Mouse (Mus musculus) MEL (cell line): ENCODE measurements at regions not wholly inside any gene's neighbourhood (a gene's known extent, or its start where the extent isn't known, plus 50 kb on each side); places are given as distances from the start of the nearest gene placed in this dataset.

ENCODE experiments used
- DNase-seq: peaks from one replicate; pipeline ENCODE4 v3.0.0; 2011; ENCODE audit warnings: low read depth, low spot score
- H3K27ac ChIP-seq: 2 replicates; pipeline ENCODE4 v1.5.1; 2012; ENCODE audit warnings: low read depth, mild to moderate bottlenecking, control low read depth, low read length, moderate library complexity; ENCODE audit not compliant: control insufficient read depth
- H3K27me3 ChIP-seq, 2 experiments: fragments of 150-350 bp in 1 of 2; sonication (generic) in 1 of 2; 2 replicates each; pipeline ENCODE4 v1.6.1; 2012; ENCODE audit warnings: low read length in 2 of 2, mild to moderate bottlenecking in 2 of 2, improper control_type of control experiment in 1 of 2, moderate library complexity in 1 of 2; ENCODE audit not compliant: insufficient read depth in 2 of 2, control insufficient read depth in 1 of 2
- H3K36me3 ChIP-seq, 2 experiments: 2 replicates each; pipeline ENCODE4 v1.6.1; 2012 to 2014; ENCODE audit warnings: low read length in 2 of 2, improper control_type of control experiment in 1 of 2, inconsistent platforms in 1 of 2, mild to moderate bottlenecking in 1 of 2; ENCODE audit not compliant: insufficient read depth in 2 of 2, control insufficient read depth in 1 of 2
- H3K4me1 ChIP-seq, 2 experiments: fragments of 150-350 bp in 1 of 2; sonication (generic) in 1 of 2; 2 replicates each; pipeline ENCODE4 v1.6.1; 2012; ENCODE audit warnings: low read length in 2 of 2, improper control_type of control experiment in 1 of 2, mild to moderate bottlenecking in 1 of 2; ENCODE audit not compliant: insufficient read depth in 2 of 2, control insufficient read depth in 1 of 2
- H3K4me3 ChIP-seq, 2 experiments: fragments of 150-350 bp in 1 of 2; sonication (generic) in 1 of 2; 2 replicates each; pipeline ENCODE4 v1.5.1; 2012; ENCODE audit warnings: low read depth in 2 of 2, low read length in 2 of 2, mild to moderate bottlenecking in 2 of 2, moderate library complexity in 2 of 2, control low read depth in 1 of 2, improper control_type of control experiment in 1 of 2; ENCODE audit not compliant: control insufficient read depth in 1 of 2, insufficient read depth in 1 of 2
- H3K79me2 ChIP-seq: 2 replicates; pipeline ENCODE4 v1.6.1; 2012; ENCODE audit warnings: mild to moderate bottlenecking, low read length, moderate library complexity; ENCODE audit not compliant: control insufficient read depth, poor library complexity, insufficient read depth
- H3K9ac ChIP-seq: 2 replicates; pipeline ENCODE4 v1.6.1; 2012; ENCODE audit warnings: low read depth, mild to moderate bottlenecking, control low read depth, low read length, moderate library complexity; ENCODE audit not compliant: control insufficient read depth, poor library complexity, severe bottlenecking
- H3K9me3 ChIP-seq: fragments of 150-350 bp; sonication (generic); replicated peaks from 2 replicates; pipeline ENCODE4 v1.6.1; 2012; ENCODE audit warnings: mild to moderate bottlenecking, low read length, improper control_type of control experiment, moderate library complexity; ENCODE audit not compliant: insufficient read depth
- BHLHE40 ChIP-seq: IDR thresholded peaks from 2 replicates; pipeline ENCODE4 v1.6.1; 2012; ENCODE audit warnings: low read depth, mild to moderate bottlenecking, inconsistent platforms, low read length, improper control_type of control experiment, borderline replicate concordance
- CHD1 ChIP-seq: IDR thresholded peaks from 2 replicates; pipeline ENCODE4 v1.6.1; 2012; ENCODE audit warnings: low read depth, mild to moderate bottlenecking, inconsistent platforms, low read length, improper control_type of control experiment
- ELF1 ChIP-seq: IDR thresholded peaks from 2 replicates; pipeline ENCODE4 v1.6.1; 2014; ENCODE audit warnings: low read depth, mild to moderate bottlenecking, inconsistent platforms, low read length, improper control_type of control experiment, moderate library complexity
- EP300 ChIP-seq, 2 experiments: IDR thresholded peaks; 2 replicates each; pipeline ENCODE4 v1.6.1; 2011; ENCODE audit warnings: improper control_type of control experiment in 2 of 2, low read length in 2 of 2, low read depth in 1 of 2, mild to moderate bottlenecking in 1 of 2
- ETS1 ChIP-seq: IDR thresholded peaks from 2 replicates; pipeline ENCODE4 v1.6.1; 2012; ENCODE audit warnings: low read depth, mild to moderate bottlenecking, inconsistent platforms, low read length, improper control_type of control experiment, moderate library complexity
- GABPA ChIP-seq: IDR thresholded peaks from 2 replicates; pipeline ENCODE4 v1.6.1; 2012; ENCODE audit warnings: low read depth, mild to moderate bottlenecking, inconsistent platforms, low read length, improper control_type of control experiment, moderate library complexity
- JUND ChIP-seq: IDR thresholded peaks from 2 replicates; pipeline ENCODE4 v1.6.1; 2011; ENCODE audit warnings: low read depth, mild to moderate bottlenecking, improper control_type of control experiment, low read length
- KAT2A ChIP-seq: conservative IDR thresholded peaks from 2 replicates; pipeline ENCODE4 v1.6.1; 2012; ENCODE audit warnings: low read depth, low read length, improper control_type of control experiment, inconsistent platforms
- MAX ChIP-seq: IDR thresholded peaks from 2 replicates; pipeline ENCODE4 v1.6.1; 2011; ENCODE audit warnings: low read length, improper control_type of control experiment
- MAZ ChIP-seq: IDR thresholded peaks from 2 replicates; pipeline ENCODE4 v1.6.1; 2012; ENCODE audit warnings: low read depth, mild to moderate bottlenecking, inconsistent platforms, low read length, improper control_type of control experiment
- MEF2A ChIP-seq: IDR thresholded peaks from 2 replicates; pipeline ENCODE4 v1.6.1; 2014; ENCODE audit warnings: low read depth, mild to moderate bottlenecking, inconsistent platforms, low read length, improper control_type of control experiment; ENCODE audit not compliant: poor library complexity, insufficient replicate concordance, severe bottlenecking; ENCODE audit errors: extremely low read depth
- MXI1 ChIP-seq: IDR thresholded peaks from 2 replicates; pipeline ENCODE4 v1.6.1; 2011; ENCODE audit warnings: mild to moderate bottlenecking, low read depth, low read length, improper control_type of control experiment
- MYB ChIP-seq: IDR thresholded peaks from 2 replicates; pipeline ENCODE4 v1.6.1; 2011; ENCODE audit warnings: mild to moderate bottlenecking, low read depth, low read length, improper control_type of control experiment
- MYC ChIP-seq: IDR thresholded peaks from 2 replicates; pipeline ENCODE4 v1.6.1; 2011; ENCODE audit warnings: low read depth, mild to moderate bottlenecking, low read length, improper control_type of control experiment, moderate library complexity
- NELFE ChIP-seq: IDR thresholded peaks from 2 replicates; pipeline ENCODE4 v1.6.1; 2011; ENCODE audit warnings: low read depth, low read length, improper control_type of control experiment
- NRF1 ChIP-seq: IDR thresholded peaks from 2 replicates; pipeline ENCODE4 v1.6.1; 2014; ENCODE audit warnings: low read depth, mild to moderate bottlenecking, inconsistent platforms, low read length, improper control_type of control experiment, moderate library complexity; ENCODE audit not compliant: poor library complexity, insufficient read depth, severe bottlenecking
- POLR2A ChIP-seq, 2 experiments: IDR thresholded peaks; 2 replicates each; pipeline ENCODE4 v1.6.1; 2011 to 2012; ENCODE audit warnings: low read length in 2 of 2, mild to moderate bottlenecking in 2 of 2, control low read depth in 1 of 2, improper control_type of control experiment in 1 of 2, low read depth in 1 of 2, moderate library complexity in 1 of 2; ENCODE audit not compliant: control insufficient read depth in 1 of 2, insufficient read depth in 1 of 2, poor library complexity in 1 of 2
- POLR2AphosphoS2 ChIP-seq: IDR thresholded peaks from 2 replicates; pipeline ENCODE4 v1.6.1; 2011; ENCODE audit warnings: low read length, improper control_type of control experiment
- RCOR1 ChIP-seq: IDR thresholded peaks from 2 replicates; pipeline ENCODE4 v1.6.1; 2012; ENCODE audit warnings: low read depth, mild to moderate bottlenecking, inconsistent platforms, low read length, improper control_type of control experiment
- TBP ChIP-seq: IDR thresholded peaks from 2 replicates; pipeline ENCODE4 v1.8.0; 2011; ENCODE audit warnings: low read depth, low read length, improper control_type of control experiment
- TCF12 ChIP-seq: IDR thresholded peaks from 2 replicates; pipeline ENCODE4 v1.6.1; 2014; ENCODE audit warnings: low read depth, mild to moderate bottlenecking, inconsistent platforms, low read length, improper control_type of control experiment, moderate library complexity
- UBTF ChIP-seq: IDR thresholded peaks from 2 replicates; pipeline ENCODE4 v1.6.1; 2012; ENCODE audit warnings: low read depth, mild to moderate bottlenecking, inconsistent platforms, low read length, improper control_type of control experiment, moderate library complexity, borderline replicate concordance; ENCODE audit not compliant: insufficient read depth
- USF1 ChIP-seq: IDR thresholded peaks from 2 replicates; pipeline ENCODE4 v1.6.1; 2014; ENCODE audit warnings: low read depth, mild to moderate bottlenecking, inconsistent platforms, low read length, improper control_type of control experiment, moderate library complexity
- ZKSCAN1 ChIP-seq: IDR thresholded peaks from 2 replicates; pipeline ENCODE4 v1.6.1; 2012; ENCODE audit warnings: low read depth, mild to moderate bottlenecking, inconsistent platforms, low read length, improper control_type of control experiment, moderate library complexity
- ZMIZ1 ChIP-seq: IDR thresholded peaks from 2 replicates; pipeline ENCODE4 v1.6.1; 2012; ENCODE audit warnings: low read depth, mild to moderate bottlenecking, inconsistent platforms, low read length, improper control_type of control experiment, moderate library complexity
- ZNF384 ChIP-seq: IDR thresholded peaks from 2 replicates; pipeline ENCODE4 v1.6.1; 2012; ENCODE audit warnings: low read depth, mild to moderate bottlenecking, inconsistent platforms, low read length, improper control_type of control experiment

DNA sequence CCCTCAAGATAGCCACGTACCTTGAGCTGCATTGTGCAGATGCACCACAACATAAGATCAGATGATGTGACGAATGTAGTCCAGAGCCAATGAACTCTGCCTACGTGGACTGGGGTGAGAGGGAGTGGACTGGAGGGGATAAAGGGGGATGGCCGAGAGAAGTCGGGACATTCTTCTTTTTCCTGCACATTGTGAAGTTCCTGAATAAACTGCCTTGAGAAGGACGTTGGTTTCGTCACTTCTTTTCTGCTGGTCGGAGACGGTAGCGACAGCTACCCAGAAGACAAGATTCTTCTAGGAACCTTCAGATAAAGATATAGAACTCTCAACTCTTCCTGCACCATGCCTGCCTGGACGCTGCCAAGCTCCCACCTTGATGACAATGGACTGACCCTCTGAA is 107.1 kb upstream of the Slc22a22 start:
- DNase-seq: no peak
- H3K9me3 ChIP-seq: no peaks in the 10 kb centered on the region

DNA sequence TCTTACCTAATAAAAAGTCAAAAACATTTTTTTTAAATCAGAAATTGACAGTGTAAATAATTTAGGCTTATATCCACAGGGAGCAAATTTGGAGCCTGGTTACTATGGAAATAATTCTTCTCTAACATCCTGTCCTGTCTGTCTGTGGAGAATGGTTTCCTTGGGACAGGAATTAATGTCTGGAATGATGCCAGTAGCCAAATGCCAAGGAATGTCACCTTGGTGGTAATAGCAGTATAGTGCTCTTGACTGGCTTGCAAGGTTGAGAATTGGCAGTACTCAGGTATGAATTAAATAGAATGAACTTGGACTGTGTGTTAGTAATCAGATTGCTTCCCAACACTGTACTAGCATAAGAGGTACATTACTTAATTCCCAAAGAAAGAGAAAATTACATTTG is 103.8 kb upstream of the Slc22a22 start:
- Histone ChIP-seq H3K27ac (no peak overlapping the region), H3K9me3 (no peaks in the 10 kb centered on the region), H3K36me3 (no peaks in the 10 kb centered on the region), H3K4me1 (no peaks in the 10 kb centered on the region), H3K27me3 (no peaks in the 10 kb centered on the region), H3K4me3 (no peak overlapping the region), H3K9ac (no peak overlapping the region), H3K79me2 (no peaks in the 10 kb centered on the region)
- no peak for DNase-seq
- no peak for TF ChIP-seq POLR2A (IDR thresholded peaks at IDR 0.05; ENCODE audit: control insufficient read depth in 1 of 2, insufficient read depth in 1 of 2, low read depth in 1 of 2, low read length in 2 of 2, poor library complexity in 1 of 2)
- TF ChIP-seq TCF12: no peak
- no peak for TF ChIP-seq MYB

More for the DNA sequence above, 107.1 kb upstream of the Slc22a22 start:
- no peak overlapping the region for H3K9ac ChIP-seq
- H3K4me1 ChIP-seq: no peaks in the 10 kb centered on the region
- TF ChIP-seq KAT2A (no peak), MXI1 (no peak), ELF1 (no peak), TBP (no peak), EP300 (IDR thresholded peaks at IDR 0.05; ENCODE audit: low read depth in 1 of 2, low read length in 2 of 2) (no peak), POLR2A (IDR thresholded peaks at IDR 0.05; ENCODE audit: control insufficient read depth in 1 of 2, insufficient read depth in 1 of 2, low read depth in 1 of 2, low read length in 2 of 2, poor library complexity in 1 of 2) (no peak), ZMIZ1 (no peak), MYC (no peak), MAX (no peak), BHLHE40 (no peak), NELFE (no peak), POLR2AphosphoS2 (no peak), CHD1 (no peak), ZKSCAN1 (no peak), ZNF384 (no peak)
- no peaks in the 10 kb centered on the region for H3K27me3 ChIP-seq
- H3K36me3 ChIP-seq: no peaks in the 10 kb centered on the region
- no peaks in the 10 kb centered on the region for H3K79me2 ChIP-seq
- no peak overlapping the region for H3K27ac ChIP-seq
- H3K4me3 ChIP-seq: no peak overlapping the region

DNA sequence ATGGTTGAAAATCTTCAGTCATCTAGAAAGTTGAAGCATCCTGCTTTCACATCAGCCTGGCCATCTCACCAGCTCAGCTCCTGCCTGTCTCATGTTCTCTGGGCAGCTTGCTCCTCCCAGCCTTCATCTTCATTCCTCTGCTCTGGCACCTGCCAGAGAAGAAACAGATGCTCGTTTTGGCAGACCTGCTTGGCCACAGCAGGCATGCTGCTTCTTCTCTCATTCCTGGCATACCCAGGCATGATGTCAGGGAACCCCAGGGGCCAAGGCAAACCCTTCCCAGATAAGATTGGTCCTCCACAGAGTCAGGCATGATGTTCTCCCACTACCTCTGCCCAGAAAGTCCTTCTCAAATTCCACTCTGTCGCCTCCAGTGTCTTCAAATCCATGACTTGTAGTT is 101.4 kb upstream of the Slc22a22 start:
- H3K9me3 ChIP-seq: no peaks in the 10 kb centered on the region
- H3K27me3 ChIP-seq: no peaks in the 10 kb centered on the region
- no peak for DNase-seq
- TF ChIP-seq RCOR1: no peak
- no peak for TF ChIP-seq GABPA
- no peak for TF ChIP-seq MEF2A
- TF ChIP-seq TBP: no peak
- TF ChIP-seq TCF12: no peak
- TF ChIP-seq ETS1: no peak
- TF ChIP-seq KAT2A: no peak
- no peak for TF ChIP-seq NRF1
- TF ChIP-seq JUND: no peak
- TF ChIP-seq MXI1: no peak
- no peak for TF ChIP-seq NELFE
- no peak for TF ChIP-seq CHD1
- no peak for TF ChIP-seq USF1
- TF ChIP-seq MAZ: no peak
- no peak for TF ChIP-seq UBTF
- H3K27ac ChIP-seq: no peak overlapping the region
- H3K9ac ChIP-seq: no peak overlapping the region
- no peaks in the 10 kb centered on the region for H3K36me3 ChIP-seq
- H3K79me2 ChIP-seq: no peaks in the 10 kb centered on the region
- H3K4me3 ChIP-seq: no peak overlapping the region
- no peaks in the 10 kb centered on the region for H3K4me1 ChIP-seq
